Mouse (Mus musculus) kidney, adult 8-10 months (tissue): Measurements from ENCODE around the gene Kcna6.
A peak's percentile ranks its signal among the peaks of the same experiment; 100 is the strongest.

Source experiments
- DNase-seq, 2 experiments: peaks; one replicate each; pipeline ENCODE4 v3.0.0; 2022

Gene Kcna6

GRCm38 (mm10) chr6:126740211-126741142, at the start of gene Kcna6:
Kcna6 (minus strand) TSS chr6:126740674.
- DNase-seq: no peak

- no peak for DNase-seq
Measured at GRCm38 (mm10) chr6:126788863-126789262, 48.4 kb upstream of the Kcna6 start.

GRCm38 (mm10) chr6:126784206-126784605, 43.7 kb upstream of the Kcna6 start:
- no peak for DNase-seq

- no peak for DNase-seq
Measured at GRCm38 (mm10) chr6:126783651-126784066, 43.2 kb upstream of the Kcna6 start.

GRCm38 (mm10) chr6:126783056-126783455, 42.6 kb upstream of the Kcna6 start:
- no peak for DNase-seq

GRCm38 (mm10) chr6:126777889-126778288, 37.4 kb upstream of the Kcna6 start:
- peak; percentile 14 to 22 for DNase-seq

GRCm38 (mm10) chr6:126773873-126774272, 33.4 kb upstream of the Kcna6 start:
- no peak for DNase-seq

- DNase-seq: peak; percentile 86 to 87
Measured at GRCm38 (mm10) chr6:126772326-126772725, 31.9 kb upstream of the Kcna6 start.

GRCm38 (mm10) chr6:126770146-126770731, 29.8 kb upstream of the Kcna6 start:
- no peak for DNase-seq

GRCm38 (mm10) chr6:126768957-126769665, 28.6 kb upstream of the Kcna6 start:
- DNase-seq: peak in 1 of 2 experiments; percentile 4

GRCm38 (mm10) chr6:126767610-126768532, 27.4 kb upstream of the Kcna6 start:
- DNase-seq: no peak

GRCm38 (mm10) chr6:126766552-126766951, 26.1 kb upstream of the Kcna6 start:
- no peak for DNase-seq

- no peak for DNase-seq
Measured at GRCm38 (mm10) chr6:126764563-126765091, 24.2 kb upstream of the Kcna6 start.

- no peak for DNase-seq
Measured at GRCm38 (mm10) chr6:126761362-126761761, 20.9 kb upstream of the Kcna6 start.

GRCm38 (mm10) chr6:126755729-126756411, 15.4 kb upstream of the Kcna6 start:
- DNase-seq: no peak

GRCm38 (mm10) chr6:126752520-126752919, 12.0 kb upstream of the Kcna6 start:
- DNase-seq: no peak

- DNase-seq: no peak
Measured at GRCm38 (mm10) chr6:126745888-126746287, 5.4 kb upstream of the Kcna6 start.

GRCm38 (mm10) chr6:126742610-126743009, 2.1 kb upstream of the Kcna6 start:
- DNase-seq: no peak

- no peak for DNase-seq
Measured at GRCm38 (mm10) chr6:126739326-126740210, 906 bp downstream of the Kcna6 start.

- DNase-seq: peak; percentile 48 to 58
Measured at GRCm38 (mm10) chr6:126736996-126737395, 3.5 kb downstream of the Kcna6 start.
